Mouse (Mus musculus): Measurements from ENCODE around the gene Slc8b1. TPM values are rescaled to one million over a fixed set of nuclear protein-coding genes. Genes with fewer than 3 reads are reported as not detected.
A peak's percentile ranks its signal among the peaks of the same experiment; 100 is the strongest.

Gene Slc8b1
- 12.6 and 15.0 TPM in 2 replicates for total RNA-seq (2017)

DNA sequence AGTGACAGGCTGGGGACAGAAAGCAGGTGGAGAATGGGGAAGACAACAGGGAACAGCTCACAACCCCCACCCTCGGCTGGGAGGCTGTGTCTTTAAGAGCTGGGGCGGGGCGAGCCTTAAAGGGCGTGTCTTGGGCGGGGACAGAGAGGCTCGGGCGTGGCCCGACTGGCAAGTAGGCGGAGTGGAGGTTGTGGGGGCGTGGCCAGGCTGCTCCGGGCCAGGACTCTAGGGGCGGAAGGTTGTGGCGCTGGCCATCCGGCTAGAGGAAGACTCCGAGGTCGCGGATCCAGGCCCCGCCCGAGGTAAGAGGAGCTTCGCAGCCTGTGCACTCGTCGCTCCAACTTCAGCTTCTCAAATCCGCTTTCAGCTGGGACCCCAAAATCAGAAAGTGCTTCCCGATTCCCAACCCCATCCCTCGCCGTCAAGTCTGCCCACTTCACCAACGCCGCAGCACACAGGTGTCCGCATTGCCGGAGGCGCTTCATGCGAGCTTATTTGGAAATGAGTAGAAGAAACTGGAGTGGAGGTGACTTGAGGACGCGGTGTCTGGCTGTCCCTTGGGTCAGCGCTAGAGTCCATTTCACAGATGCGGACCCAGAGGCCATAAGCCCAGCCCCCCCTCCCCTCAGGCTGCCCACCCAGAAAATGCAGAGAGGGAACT is at the start of gene Slc8b1:
Gene Slc8b1, plus strand, starts transcription at position 187 of the 661 bp plus-strand sequence.
- peak; percentile 93 for ATAC-seq (ENCODE audit: extremely low read depth, insufficient number of reproducible peaks, low FRiP score, poor library complexity, severe bottlenecking)

- ATAC-seq (ENCODE audit: extremely low read depth, insufficient number of reproducible peaks, low FRiP score, poor library complexity, severe bottlenecking), result no peak
Observed at GRCm38 (mm10) chr5:120461902-120462301, 49.1 kb upstream of the Slc8b1 start.

DNA sequence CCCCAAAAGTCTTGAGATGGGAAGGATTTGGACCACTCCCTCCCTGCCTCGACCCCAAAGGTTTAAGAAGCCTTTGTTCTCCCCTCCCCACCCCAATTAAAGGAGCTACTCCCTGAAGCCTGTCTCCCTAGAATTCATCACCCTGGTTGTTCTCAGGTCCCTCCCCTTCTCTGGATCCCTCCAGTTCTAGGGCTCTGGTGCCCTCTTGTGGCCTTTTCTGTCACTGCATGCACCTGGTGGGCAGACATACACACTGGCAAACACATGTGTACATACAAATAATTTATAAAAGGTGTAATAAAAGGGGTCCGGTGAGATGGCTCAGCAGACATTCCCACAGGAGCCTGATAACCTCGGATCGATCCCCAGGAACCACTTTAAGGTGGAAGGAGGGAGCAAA is 46.6 kb upstream of the Slc8b1 start:
- no peak for ATAC-seq (ENCODE audit: extremely low read depth, insufficient number of reproducible peaks, low FRiP score, poor library complexity, severe bottlenecking)

DNA sequence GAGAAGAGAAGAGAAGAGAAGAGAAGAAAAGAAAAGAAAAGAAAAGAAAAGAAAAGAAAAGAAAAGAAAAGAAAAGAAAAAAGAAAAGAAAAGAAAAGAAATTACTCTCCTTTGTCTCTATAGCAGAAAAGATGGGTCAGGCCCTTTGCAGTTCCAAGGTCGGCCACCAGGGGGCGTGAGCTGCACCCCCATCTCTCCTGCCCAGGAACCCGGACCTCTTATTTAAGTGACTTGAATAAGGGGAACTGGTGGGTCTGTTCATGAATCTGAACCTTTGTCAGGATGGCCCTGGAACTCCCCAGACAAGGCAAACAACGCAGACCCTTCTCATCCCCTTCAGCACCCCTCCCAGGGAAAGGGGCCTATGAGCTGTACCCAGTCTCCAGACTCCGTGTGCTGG is 45.9 kb upstream of the Slc8b1 start:
- ATAC-seq (ENCODE audit: extremely low read depth, insufficient number of reproducible peaks, low FRiP score, poor library complexity, severe bottlenecking), result no peak

DNA sequence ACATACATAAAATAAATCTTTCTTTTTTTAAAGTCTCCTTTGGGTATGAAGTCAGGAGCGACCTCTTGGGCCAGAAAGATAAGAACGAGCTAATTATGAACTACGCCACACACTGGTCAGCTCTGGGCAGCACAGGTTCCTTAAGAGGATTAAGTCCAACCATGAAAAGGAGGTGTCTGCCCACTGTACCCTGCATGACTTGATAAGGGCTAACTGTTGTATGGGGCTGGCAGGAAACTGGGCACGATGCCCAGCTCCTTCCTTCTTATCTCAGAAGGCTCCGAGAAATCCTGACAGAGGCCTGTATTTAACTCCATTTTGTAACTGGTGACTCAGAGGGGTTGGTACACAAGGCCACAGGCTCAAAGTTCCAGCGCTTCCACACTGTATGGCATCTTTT is 45.1 kb upstream of the Slc8b1 start:
- no peak for ATAC-seq (ENCODE audit: extremely low read depth, insufficient number of reproducible peaks, low FRiP score, poor library complexity, severe bottlenecking)

DNA sequence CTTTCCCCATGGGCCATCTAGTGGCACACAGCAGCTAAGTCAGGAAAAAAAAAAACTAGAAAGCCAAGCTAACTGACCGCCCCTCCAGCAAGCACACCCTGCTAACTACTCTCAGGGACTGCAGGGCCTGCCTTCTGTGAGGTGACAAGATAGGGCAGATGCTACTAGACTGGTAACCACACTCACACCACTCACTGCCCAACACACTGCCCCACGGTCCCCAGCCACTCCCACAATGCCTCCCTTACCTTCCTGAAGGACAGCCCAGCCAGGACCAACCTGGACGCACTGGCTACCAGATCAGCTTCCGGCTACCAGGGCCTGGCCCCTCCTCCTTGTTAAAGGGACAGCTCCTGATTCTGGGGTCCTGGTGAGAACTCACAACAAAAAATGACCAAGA is 43.9 kb upstream of the Slc8b1 start:
- no peak for ATAC-seq (ENCODE audit: extremely low read depth, insufficient number of reproducible peaks, low FRiP score, poor library complexity, severe bottlenecking)

DNA sequence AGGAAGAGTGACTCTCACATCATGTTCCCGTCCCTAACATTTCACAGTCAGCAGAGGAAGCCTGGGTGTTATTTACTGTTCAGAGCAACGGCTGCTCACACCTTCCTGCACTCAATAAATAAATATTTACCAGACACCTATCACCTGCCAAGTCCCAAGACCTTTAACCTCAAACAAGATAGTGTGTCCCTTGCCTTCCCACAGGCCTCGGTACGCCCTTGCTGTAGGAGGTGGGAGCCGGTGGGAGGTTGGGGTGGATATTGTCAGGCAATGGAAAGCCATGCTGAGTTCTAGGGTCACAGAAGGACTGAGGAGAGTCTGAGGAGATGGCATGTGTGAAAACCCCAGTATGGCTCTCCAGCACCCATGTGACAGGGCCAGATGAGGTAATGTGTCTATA is 42.6 kb upstream of the Slc8b1 start:
- no peak for ATAC-seq (ENCODE audit: extremely low read depth, insufficient number of reproducible peaks, low FRiP score, poor library complexity, severe bottlenecking)

DNA sequence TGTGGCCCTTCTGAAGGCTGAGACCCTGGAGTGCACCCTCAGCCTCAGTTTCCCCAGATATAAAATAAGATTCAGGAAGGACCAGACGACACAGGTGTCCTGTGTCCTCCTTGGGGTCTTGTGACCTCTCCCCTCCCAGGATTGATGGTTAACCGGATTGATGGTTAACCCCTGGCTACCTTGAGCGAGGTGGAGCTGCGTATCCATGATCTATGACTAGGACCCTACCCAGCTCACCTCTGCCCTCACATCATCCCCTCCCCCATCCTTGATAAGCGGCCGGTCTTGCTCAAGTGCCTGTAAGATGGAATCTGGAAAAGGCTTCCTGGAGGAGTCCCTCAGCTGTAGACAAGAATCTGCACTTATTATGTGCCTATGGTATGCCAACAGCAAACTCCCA is 42.1 kb upstream of the Slc8b1 start:
- no peak for ATAC-seq (ENCODE audit: extremely low read depth, insufficient number of reproducible peaks, low FRiP score, poor library complexity, severe bottlenecking)

DNA sequence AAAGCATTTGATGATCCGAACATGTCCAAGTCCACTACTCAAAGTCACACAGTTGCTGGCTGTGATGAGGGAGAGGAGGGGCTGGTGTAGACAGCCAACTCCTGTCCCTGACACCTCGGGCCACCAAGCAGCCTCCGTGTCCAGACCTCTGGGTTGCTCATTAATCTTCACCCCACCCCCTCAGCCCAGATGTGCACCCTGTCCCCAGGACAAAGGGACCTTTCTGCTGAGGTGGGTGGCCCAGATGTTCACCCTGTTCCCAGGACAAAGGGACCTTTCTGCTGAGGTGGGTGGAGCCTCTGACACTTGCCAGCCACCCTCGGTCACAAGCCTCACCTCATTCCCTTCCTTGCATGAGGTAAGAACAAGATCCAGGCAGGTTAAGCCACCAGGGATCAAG is 39.4 kb upstream of the Slc8b1 start:
- ATAC-seq (ENCODE audit: extremely low read depth, insufficient number of reproducible peaks, low FRiP score, poor library complexity, severe bottlenecking), result no peak

- ATAC-seq (ENCODE audit: extremely low read depth, insufficient number of reproducible peaks, low FRiP score, poor library complexity, severe bottlenecking), result no peak
Observed at GRCm38 (mm10) chr5:120472770-120473169, 38.2 kb upstream of the Slc8b1 start, which contains the start of gene Sdsl. Gene Sdsl (minus strand): TSS chr5:120472810.

- ATAC-seq (ENCODE audit: extremely low read depth, insufficient number of reproducible peaks, low FRiP score, poor library complexity, severe bottlenecking), result no peak
Observed at GRCm38 (mm10) chr5:120473361-120473760, 37.6 kb upstream of the Slc8b1 start.

DNA sequence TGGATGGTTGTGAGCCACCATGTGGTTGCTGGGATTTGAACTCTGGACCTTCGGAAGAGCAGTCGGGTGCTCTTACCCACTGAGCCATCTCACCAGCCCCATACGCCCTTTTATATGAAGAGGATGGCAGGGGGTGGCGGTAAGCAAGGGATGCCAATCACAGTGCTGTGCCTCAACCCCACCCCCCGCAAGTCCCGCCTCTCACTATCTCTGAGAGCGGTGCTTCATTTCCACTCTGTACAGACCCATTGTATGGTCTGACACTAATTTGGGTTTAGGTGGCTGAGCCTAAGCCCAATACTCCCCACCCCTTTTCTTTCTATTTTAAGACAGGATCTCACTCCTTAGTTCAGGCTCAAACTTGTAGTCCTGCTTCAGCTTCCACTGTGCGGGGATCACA is 35.1 kb upstream of the Slc8b1 start:
- ATAC-seq (ENCODE audit: extremely low read depth, insufficient number of reproducible peaks, low FRiP score, poor library complexity, severe bottlenecking), result no peak

DNA sequence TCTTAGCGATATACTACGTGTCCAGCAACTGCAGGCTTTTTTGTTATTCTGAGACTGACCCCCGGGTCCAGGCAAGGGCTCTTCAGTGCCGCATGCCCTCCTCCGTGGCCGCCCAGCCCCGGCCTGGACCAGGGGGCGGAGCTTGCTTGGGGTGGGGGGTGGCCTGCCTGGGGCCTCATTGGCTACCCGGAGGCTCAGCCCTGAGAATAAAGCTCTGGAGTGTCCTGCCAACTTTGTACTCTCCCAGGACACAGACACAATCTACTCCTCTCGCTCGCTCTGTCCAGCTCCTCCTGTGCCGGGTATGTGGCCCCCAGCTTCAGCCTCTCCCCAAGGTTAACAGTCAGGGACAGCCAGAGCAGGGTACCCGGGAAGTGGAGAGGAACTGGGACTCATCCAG is 34.7 kb upstream of the Slc8b1 start, which contains the start of gene Sds:
Gene Sds, plus strand, starts transcription at position 231 of the 400 bp plus-strand sequence.
- no peak for ATAC-seq (ENCODE audit: extremely low read depth, insufficient number of reproducible peaks, low FRiP score, poor library complexity, severe bottlenecking)

- ATAC-seq (ENCODE audit: extremely low read depth, insufficient number of reproducible peaks, low FRiP score, poor library complexity, severe bottlenecking), result no peak
Observed at GRCm38 (mm10) chr5:120477993-120478392, 33.0 kb upstream of the Slc8b1 start.

- no peak for ATAC-seq (ENCODE audit: extremely low read depth, insufficient number of reproducible peaks, low FRiP score, poor library complexity, severe bottlenecking)
Observed at GRCm38 (mm10) chr5:120479538-120479937, 31.4 kb upstream of the Slc8b1 start.

DNA sequence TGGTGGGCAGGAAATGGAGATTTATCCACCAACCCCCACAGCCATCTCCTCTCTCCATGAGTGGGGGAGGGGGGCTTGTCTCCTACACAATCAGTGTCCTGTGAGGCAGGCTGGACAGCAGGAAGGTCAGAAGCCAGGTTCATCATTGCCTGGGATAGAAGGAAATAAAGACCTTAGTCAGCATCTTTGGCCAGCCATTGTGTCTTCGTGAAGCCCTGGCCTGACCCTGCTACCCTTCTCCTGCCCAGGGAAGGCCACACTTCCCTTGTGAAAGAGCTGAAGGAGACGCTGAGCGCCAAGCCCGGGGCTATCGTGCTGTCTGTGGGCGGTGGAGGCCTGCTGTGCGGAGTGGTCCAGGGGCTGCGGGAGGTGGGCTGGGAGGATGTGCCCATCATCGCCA is 29.8 kb upstream of the Slc8b1 start:
- ATAC-seq (ENCODE audit: extremely low read depth, insufficient number of reproducible peaks, low FRiP score, poor library complexity, severe bottlenecking), result no peak

- ATAC-seq (ENCODE audit: extremely low read depth, insufficient number of reproducible peaks, low FRiP score, poor library complexity, severe bottlenecking), result no peak
Observed at GRCm38 (mm10) chr5:120483399-120483798, 27.6 kb upstream of the Slc8b1 start.

DNA sequence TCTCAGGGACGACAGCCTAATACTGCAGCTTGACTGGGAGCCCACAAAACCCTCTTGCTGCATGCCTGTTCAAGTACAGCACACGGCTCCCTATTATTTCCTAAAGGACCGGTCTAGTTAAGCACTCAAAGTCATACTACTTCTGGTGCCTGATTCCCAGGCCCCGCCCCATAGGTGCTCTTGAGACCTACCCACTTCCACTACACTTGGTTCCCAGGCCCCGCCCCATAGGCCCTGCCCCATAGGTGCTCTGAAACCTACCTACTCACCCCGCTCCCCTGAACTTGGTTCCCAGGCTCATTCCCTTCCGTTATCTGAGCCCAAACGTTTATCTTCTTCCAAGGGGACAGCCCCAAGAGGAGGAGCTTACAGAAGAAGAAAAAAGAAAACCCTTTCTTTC is 23.1 kb upstream of the Slc8b1 start:
- ATAC-seq (ENCODE audit: extremely low read depth, insufficient number of reproducible peaks, low FRiP score, poor library complexity, severe bottlenecking), result no peak

DNA sequence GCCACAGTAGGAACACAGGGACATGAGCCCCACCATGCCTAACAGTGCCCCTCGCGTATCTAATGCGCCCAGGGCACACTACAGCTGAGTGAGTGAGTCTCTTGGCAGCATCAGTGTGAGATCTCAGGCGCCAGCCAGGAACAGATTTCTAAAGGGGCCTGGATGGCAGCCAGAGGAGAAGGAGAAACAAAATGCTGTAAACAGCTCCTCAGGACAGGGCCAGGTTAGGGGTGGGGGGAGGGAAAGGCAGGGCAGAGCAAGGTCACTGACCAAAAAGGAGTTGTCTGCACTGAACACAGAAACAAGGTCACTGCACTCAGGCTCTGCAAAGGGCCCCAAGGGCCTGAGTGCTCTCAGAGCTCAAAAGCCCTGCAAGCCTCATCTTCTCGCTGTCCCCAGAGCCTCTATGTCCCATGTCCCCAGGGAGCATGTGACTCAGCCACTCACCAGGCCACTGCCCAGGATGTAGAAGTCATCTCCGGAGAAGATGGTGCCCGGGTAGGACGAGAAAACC is 20.2 kb upstream of the Slc8b1 start:
- no peak for ATAC-seq (ENCODE audit: extremely low read depth, insufficient number of reproducible peaks, low FRiP score, poor library complexity, severe bottlenecking)

DNA sequence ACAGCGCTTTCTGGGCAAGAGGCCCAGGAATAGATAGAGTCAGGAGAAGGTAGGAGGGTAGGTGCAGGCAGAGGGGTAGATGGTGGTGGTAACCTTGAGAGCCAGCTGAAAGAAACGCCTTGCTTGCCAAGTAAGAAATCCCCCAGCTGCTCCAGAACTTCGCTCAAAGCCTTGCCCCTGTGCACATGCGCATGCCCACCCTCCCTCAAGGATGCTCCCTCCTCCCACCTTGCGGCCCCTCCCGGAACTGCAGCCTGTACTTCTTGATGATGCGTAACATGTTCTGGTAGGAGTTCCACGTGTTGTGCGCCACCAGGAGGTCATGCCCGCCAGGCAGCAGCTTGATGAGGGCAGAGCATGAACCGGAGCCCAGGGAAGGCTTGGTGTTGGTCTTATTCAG is 18.5 kb upstream of the Slc8b1 start:
- no peak for ATAC-seq (ENCODE audit: extremely low read depth, insufficient number of reproducible peaks, low FRiP score, poor library complexity, severe bottlenecking)

GRCm38 (mm10) chr5:120493440-120493839 is 17.5 kb upstream of the Slc8b1 start:
- no peak for ATAC-seq (ENCODE audit: extremely low read depth, insufficient number of reproducible peaks, low FRiP score, poor library complexity, severe bottlenecking)

Measured in neutrophil, adult 5-6 weeks (primary cell).